Mouse (Mus musculus): Measurements from ENCODE around the gene Senp3. TPM values are rescaled to one million over a fixed set of nuclear protein-coding genes. Genes with fewer than 3 reads are reported as not detected.
"Not testable (repeated sequence)": the region's sequence is repeated elsewhere in the genome, so short reads cannot be mapped to it uniquely, and the experiment has no call there.

The Senp3 gene
- total RNA-seq, 2 experiments from 2014 or later: 25.4 to 28.1 TPM

DNA sequence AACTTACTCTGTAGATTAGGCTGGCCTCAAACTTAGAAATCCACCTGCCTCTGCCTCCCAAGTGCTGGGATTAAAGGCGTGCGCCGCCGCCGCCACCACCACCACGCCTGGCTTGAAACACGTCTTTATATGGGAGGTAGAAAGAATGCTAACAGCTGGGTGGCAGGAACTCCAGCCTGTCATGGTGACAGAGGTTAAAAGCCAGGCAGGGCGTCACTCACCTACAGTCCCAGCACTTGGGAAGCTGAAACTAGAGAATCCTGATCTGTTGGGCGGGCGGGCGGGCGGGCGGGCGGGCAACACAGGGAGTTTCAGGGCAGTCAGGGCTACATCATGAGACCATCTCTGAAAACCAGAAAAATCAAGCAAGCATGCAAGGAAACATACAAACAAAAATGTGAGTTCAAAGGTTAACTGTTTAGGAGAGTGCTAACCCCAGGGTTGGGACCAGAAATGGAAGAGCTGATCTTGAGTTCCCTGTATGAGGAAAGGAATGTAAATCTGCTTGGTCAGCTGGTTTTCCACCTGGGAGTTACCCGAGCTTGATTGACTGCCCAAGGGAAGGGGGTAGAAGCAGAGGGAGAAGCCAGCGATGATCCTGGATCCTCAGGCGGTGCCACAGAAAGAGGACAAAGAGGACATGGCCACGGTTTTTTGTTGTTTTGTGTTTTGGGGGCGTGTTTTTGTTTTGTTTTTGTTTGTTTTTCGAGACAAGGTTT lies 31.2 kb upstream of the Senp3 start:
- Histone ChIP-seq H3K27ac (peak overlapping the region; percentile 59; the same call in 1 of the 2 replicates), H3K4me3 (peak overlapping the region; percentile 50)
- no peak for TF ChIP-seq CTCF (IDR thresholded peaks at IDR 0.05)
- no peak for DNase-seq
- intact Hi-C loops (cut with DNase I): no loop called here

DNA sequence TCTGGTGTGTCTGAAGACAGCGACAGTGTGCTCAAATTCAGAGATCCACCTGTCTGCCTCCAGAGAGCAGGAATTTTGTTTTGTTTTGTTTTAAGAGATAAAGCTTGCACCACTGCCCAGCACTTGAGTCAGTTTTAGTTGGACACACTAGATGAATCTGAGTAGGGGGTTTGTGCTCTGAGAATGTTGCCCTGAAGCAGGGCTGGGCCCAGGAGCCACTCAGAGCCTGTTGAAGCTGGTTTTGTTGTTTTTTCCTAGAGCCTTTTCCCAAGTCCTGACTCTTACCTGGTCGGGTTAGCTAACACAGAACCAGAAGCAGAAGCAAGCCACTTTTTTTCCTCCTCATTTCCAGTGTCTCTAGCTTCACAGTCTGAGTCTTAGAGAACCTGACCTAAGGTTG lies 29.2 kb upstream of the Senp3 start:
- Histone ChIP-seq H3K27ac (no peak overlapping the region), H3K4me3 (no peak overlapping the region)
- intact Hi-C loops (cut with DNase I): no loop called here
- no peak for TF ChIP-seq CTCF (IDR thresholded peaks at IDR 0.05)
- DNase-seq: no peak

DNA sequence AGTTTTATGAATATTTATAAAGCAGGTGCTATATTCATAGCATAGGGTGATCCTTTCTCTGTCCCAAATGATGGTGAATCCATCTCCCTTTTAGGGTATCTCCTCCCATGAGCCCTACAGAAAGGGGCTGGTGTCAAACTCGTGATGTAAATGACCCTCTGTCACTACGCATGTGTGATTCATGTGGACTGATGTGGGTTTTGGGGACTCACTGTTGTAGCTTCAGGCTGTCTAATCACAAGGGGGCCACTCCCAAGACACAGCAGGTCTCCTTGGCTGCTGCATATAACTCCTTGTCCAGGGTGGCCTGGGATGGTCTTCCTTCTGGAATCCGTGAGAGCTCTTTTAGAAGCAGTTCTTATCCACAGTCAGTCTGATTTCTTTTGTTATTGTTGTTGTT lies 28.6 kb upstream of the Senp3 start:
- DNase-seq: no peak
- no peak overlapping the region for H3K4me3 ChIP-seq
- H3K27ac ChIP-seq: no peak overlapping the region
- intact Hi-C loops (cut with DNase I): no loop called here
- no peak for TF ChIP-seq CTCF (IDR thresholded peaks at IDR 0.05)

DNA sequence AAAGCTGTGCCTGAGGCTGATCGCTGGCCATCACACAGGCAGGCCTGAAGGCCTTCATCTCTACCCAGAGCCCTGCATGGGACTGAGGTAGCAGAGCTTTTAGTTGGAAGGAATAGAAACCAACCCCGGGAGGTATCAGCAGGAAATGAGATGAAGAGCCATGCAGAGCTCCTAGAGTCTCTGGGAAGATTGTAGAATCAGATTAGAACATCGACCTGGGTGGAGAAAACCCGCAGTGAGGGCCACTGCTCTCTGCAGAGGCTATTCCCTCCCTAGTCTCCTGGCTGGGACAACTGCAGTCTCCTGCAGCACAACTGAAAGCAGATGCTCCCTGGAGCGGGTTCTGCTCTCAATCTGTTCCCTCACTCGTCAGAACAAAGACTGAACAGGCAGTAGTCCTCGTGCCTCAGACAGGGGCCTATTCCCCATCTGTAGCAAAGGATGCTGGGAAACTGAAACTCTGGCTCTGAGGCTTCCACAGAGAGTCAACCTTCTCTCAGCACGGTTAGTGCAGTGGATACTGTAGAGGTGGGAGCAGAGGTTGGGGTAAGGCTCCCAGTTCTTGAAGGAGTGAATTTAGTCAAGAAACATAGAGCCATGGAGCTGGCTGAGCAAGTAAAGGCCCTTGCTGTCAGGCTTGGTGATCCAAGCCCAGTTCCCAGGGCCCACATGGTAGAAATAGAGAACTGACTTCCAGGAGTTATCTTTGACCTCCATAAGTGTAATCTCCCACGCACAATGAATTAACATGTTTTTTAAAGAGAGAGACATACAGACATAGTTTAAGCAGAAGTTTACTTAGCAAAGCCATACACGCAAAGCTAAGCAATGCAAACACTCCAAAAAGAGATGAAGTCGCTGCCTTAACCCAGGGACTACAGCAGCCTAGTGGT lies 27.9 kb upstream of the Senp3 start:
- no peak overlapping the region for H3K27ac ChIP-seq
- intact Hi-C loops (cut with DNase I): no loop called here
- no peak for DNase-seq

DNA sequence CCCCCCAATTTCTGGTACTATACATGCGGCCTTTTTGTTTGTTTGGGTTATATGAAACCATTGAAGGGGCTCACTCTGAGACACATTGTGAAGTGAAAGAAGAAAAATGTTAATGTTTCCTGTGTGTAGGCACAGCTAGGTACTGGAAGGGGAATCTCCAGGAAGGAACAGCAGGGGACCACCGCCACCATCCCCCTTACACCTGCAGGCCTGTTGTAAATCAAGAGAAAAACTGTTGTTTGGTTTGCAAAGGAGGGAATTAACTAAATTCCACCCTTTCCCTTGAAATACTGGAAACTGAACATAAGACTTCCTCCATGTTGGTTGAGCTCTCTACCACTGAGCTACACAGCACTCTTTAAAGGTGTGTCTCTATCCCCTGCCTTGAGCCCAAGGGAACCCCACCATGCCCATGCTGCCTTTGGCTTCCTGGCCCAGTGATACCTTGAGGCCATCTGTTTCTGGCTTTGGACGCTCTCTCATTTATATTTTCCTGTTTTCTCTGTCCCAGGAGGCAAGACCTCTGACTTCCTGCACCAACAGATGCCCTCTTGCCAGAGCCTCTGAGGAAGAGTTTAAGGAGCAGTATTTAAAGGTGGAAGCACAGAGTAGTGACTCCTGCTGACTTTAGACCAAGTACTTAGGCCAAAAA lies 26.9 kb upstream of the Senp3 start:
- no peak for DNase-seq
- Histone ChIP-seq H3K27ac (no peak overlapping the region), H3K4me3 (no peak overlapping the region)
- TF ChIP-seq CTCF (IDR thresholded peaks at IDR 0.05): no peak
- intact Hi-C loops (cut with DNase I): no loop called here

More for the DNA sequence above, 27.9 kb upstream of the Senp3 start:
- no peak overlapping the region for H3K4me3 ChIP-seq
- no peak for TF ChIP-seq CTCF (IDR thresholded peaks at IDR 0.05)

DNA sequence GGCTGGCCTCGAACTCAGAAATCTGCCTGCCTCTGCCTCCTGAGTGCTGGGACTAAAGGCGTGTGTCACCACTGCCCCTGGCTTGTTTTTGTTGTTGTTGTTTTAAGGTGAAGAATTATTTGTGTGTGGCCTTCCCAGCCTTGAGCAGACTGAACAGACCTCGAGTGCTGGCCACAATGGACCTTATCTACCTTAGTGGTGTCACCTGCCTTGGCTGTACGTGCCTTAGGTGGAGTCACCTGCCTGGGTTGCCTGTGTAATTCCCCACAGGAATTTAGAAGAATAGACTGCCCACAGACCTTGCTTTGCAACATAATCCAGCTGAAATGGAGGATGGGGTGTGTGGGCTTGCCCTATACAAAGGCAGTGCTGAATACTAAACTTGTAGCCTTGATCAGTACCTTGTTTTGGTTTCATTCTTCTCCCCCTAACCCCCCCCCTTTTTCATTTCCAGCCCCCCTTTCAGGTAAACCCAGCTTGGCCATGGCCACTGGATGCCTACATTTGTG lies 26.0 kb upstream of the Senp3 start:
- H3K4me3 ChIP-seq: no peak overlapping the region
- no peak for DNase-seq
- H3K27ac ChIP-seq: no peak overlapping the region
- TF ChIP-seq CTCF (IDR thresholded peaks at IDR 0.05): no peak
- intact Hi-C loops (cut with DNase I): loop anchor here (2.0 kb wide), 1 partner anchor 23 kb away; the partner anchor contains the start of gene Tnfsf13

DNA sequence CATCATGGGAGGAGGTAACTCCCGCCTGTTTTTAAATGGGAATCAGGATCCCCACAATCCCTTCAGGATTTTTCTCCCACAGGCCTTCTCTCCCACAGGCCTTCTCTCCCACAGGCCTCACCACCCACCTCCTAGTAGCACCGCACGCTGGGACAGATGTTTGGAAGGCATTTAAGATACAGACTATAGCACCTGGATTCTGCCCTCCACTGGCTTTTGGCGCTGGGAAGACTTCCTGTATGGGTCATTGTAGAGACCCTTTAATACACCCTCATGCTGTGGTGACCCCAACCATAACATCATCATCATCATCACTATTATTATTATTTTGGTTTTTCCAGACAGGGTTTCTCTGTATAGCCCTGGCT lies 25.6 kb upstream of the Senp3 start:
- TF ChIP-seq CTCF (IDR thresholded peaks at IDR 0.05): no peak
- intact Hi-C loops (cut with DNase I): loop anchor here (2.0 kb wide), 1 partner anchor 23 kb away; the partner anchor contains the start of gene Tnfsf13
- no peak overlapping the region for H3K4me3 ChIP-seq
- no peak for DNase-seq
- peak overlapping the region; percentile 83 for H3K27ac ChIP-seq

DNA sequence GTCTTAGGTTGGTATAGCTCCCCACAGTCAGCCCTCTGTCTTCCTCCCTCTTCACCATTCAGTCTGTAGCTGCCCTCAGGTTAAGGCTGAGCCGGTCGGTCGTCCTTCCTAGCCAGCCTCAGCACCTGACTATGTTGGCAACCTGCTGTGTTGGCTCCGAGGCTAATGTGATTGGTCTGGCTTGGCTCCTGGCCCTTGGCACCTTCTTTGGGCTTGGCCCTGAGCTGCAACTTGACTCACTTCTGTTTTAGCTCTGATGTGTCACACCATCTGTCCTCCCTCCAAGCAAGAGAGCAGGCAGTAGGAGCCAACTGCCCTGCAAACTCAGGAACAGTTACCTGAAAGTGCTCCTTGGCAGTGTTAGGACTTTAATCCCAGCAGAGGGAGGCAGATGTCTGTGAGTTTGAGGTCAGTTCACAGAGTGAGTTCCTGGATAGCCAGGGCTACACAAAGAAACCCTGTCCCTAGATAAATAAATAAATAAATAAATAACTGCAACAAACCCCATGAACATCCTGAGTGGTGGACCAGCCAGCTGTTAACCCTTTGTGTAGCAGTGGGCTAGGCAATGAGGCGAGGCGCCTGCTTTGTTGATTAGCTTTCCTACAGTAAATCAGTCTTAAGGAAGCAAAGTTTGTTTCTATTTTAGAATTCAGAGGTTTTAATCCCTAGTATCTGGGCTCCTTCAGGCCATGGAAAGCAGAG lies 25.0 kb upstream of the Senp3 start:
- TF ChIP-seq CTCF (IDR thresholded peaks at IDR 0.05): no peak
- intact Hi-C loops (cut with DNase I): loop anchor here (2.0 kb wide), 1 partner anchor 22 kb away; the partner anchor contains the start of gene Tnfsf13
- no peak overlapping the region for H3K4me3 ChIP-seq
- H3K27ac ChIP-seq: peak overlapping the region; percentile 83
- DNase-seq: peak; percentile 95

DNA sequence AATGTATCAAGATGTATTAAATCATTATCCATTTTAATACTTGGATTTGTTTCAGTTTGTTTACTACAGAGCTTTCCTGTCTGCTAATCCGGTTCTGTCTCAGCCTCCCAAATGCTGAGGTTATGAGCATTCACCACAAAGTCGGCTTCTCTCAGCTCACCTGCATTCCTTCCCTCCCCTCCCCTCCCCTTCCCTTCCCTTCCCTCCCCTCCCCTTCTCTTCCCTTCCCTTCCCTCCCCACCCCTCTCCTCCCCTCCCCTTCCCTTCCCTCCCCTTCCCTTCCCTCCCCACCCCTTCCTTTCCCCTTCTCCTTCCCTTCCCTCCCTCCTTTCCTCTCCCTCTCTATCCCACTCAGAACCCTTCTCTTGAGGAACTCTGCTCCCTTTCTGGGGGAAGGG lies 22.7 kb upstream of the Senp3 start:
- H3K4me3 ChIP-seq: no peak overlapping the region
- intact Hi-C loops (cut with DNase I): no loop called here
- no peak for DNase-seq
- no peak for TF ChIP-seq CTCF (IDR thresholded peaks at IDR 0.05)
- no peak overlapping the region for H3K27ac ChIP-seq

DNA sequence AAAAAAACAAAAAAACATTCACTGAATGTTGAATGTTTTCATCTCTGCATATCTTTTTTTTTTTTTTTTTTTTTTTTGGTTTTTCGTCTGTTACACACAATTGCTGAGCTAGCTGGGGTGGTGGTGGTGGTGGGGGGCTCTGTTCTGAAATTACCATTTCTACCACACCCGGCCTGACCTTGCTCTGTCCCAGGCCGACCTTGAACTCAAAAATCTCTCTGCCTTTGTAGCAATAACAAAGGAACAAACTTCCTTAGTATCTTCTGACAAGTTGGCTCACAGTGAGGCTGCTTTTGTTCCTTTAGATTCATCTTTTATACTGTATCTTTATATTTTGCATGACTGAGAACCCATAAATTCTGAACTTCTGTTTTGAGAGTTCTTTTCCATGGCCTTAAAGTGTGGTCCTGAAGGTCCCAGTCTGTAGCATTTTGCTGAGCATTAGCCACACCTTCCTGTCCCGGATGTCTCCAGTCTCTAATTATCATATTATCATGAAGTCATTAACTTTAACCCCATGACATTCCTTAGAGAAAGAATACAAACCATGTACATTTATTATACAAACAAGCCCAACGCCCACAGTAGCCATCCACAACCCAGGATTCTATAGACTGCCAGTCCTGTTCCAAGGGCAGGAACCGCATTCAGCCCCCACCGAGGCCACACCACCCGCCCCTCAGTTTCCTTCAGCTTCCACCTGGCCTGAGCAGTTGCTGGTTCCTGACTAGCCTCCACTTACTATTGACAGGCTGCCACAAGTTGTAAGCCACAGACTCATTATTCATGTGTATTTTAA lies 22.1 kb upstream of the Senp3 start:
- TF ChIP-seq CTCF (IDR thresholded peaks at IDR 0.05): no peak
- no peak for DNase-seq
- H3K4me3 ChIP-seq: no peak overlapping the region
- H3K27ac ChIP-seq: no peak overlapping the region
- intact Hi-C loops (cut with DNase I): no loop called here

DNA sequence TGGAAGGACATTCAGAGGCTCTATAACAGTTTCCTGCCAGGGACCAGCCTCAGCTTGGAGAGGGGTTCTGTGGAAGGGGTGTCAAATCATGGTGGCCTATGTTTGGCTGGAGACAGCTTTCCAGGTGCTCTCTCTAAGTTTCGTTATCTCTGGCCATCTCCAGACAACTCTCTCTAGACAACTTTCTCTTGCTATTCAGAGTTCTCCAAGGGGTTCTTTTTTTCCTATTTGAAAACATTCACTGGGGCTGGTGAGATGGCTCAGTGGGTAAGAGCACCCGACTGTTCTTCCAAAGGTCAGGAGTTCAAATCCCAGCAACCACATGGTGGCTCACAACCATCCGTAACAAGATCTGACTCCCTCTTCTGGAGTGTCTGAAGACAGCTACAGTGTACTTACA lies 21.5 kb upstream of the Senp3 start:
- DNase-seq; H3K4me3 ChIP-seq; intact Hi-C loops (cut with DNase I): not testable (repeated sequence)

DNA sequence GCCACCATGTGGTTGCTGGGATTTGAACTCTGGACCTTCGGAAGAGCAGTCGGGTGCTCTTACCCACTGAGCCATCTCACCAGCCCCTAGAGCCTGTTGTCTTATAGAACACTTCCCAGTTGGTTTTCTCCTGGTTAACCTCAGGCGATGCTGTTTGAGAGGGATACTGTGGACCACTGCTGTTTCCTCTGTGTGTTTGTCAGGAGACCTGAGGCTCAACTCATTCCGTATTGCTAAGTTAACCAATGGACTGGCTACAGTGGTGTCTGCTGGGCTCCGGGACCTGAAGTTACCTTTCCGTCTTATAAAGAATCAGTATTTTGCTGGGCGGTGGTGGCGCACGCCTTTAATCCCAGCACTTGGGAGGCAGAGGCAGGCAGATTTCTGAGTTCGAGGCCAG lies 21.0 kb upstream of the Senp3 start:
- intact Hi-C loops (cut with DNase I); H3K4me3 ChIP-seq; DNase-seq; H3K27ac ChIP-seq: not testable (repeated sequence)

More for the DNA sequence above, 21.5 kb upstream of the Senp3 start:
- H3K27ac ChIP-seq: not testable (repeated sequence)

Data from gastrocnemius, adult 2 months (tissue).